Mouse (Mus musculus): ENCODE measurements at regions not wholly inside any gene's neighbourhood (a gene's known extent, or its start where the extent isn't known, plus 50 kb on each side); places are given as distances from the start of the nearest gene placed in this dataset.

- DNase-seq (ENCODE audit: low read depth, low spot score) = no peak
These were observed 375.5 kb downstream of the Nuf2 start for GRCm38 (mm10) chr1:169155484-169156459.

- DNase-seq (ENCODE audit: low read depth, low spot score) = no peak
These were observed 389.0 kb downstream of the Nuf2 start for GRCm38 (mm10) chr1:169142216-169142615.

GRCm38 (mm10) chr1:169140056-169140455, 391.2 kb downstream of the Nuf2 start:
- DNase-seq (ENCODE audit: low read depth, low spot score) = no peak

- DNase-seq (ENCODE audit: low read depth, low spot score) = no peak
These were observed 391.8 kb downstream of the Nuf2 start for GRCm38 (mm10) chr1:169139507-169139906.

GRCm38 (mm10) chr1:169139184-169139486, 392.1 kb downstream of the Nuf2 start:
- no peak for DNase-seq (ENCODE audit: low read depth, low spot score)

GRCm38 (mm10) chr1:169138404-169139183, 392.7 kb downstream of the Nuf2 start:
- no peak for DNase-seq (ENCODE audit: low read depth, low spot score)

GRCm38 (mm10) chr1:169135542-169135941, 395.7 kb downstream of the Nuf2 start:
- DNase-seq (ENCODE audit: low read depth, low spot score) = no peak

GRCm38 (mm10) chr1:169103669-169104068, 427.6 kb downstream of the Nuf2 start:
- no peak for DNase-seq (ENCODE audit: low read depth, low spot score)

- DNase-seq (ENCODE audit: low read depth, low spot score) = no peak
These were observed 428.2 kb downstream of the Nuf2 start for GRCm38 (mm10) chr1:169103113-169103512.

GRCm38 (mm10) chr1:169099221-169099620, 432.0 kb downstream of the Nuf2 start:
- DNase-seq (ENCODE audit: low read depth, low spot score) = no peak

GRCm38 (mm10) chr1:169096737-169097136, 434.5 kb downstream of the Nuf2 start:
- DNase-seq (ENCODE audit: low read depth, low spot score) = peak; percentile 80

- peak; percentile 40 for DNase-seq (ENCODE audit: low read depth, low spot score)
These were observed 437.5 kb downstream of the Nuf2 start for GRCm38 (mm10) chr1:169093602-169094354.

GRCm38 (mm10) chr1:169086032-169086431, 445.2 kb downstream of the Nuf2 start:
- no peak for DNase-seq (ENCODE audit: low read depth, low spot score)

- DNase-seq (ENCODE audit: low read depth, low spot score) = no peak
These were observed 450.6 kb downstream of the Nuf2 start for GRCm38 (mm10) chr1:169080686-169081085.

GRCm38 (mm10) chr1:169077228-169077627, 454.0 kb downstream of the Nuf2 start:
- no peak for DNase-seq (ENCODE audit: low read depth, low spot score)

- no peak for DNase-seq (ENCODE audit: low read depth, low spot score)
These were observed 455.3 kb downstream of the Nuf2 start for GRCm38 (mm10) chr1:169076006-169076405.

- no peak for DNase-seq (ENCODE audit: low read depth, low spot score)
These were observed 459.9 kb downstream of the Nuf2 start for GRCm38 (mm10) chr1:169071366-169071765.

- no peak for DNase-seq (ENCODE audit: low read depth, low spot score)
These were observed 461.6 kb downstream of the Nuf2 start for GRCm38 (mm10) chr1:169069647-169070046.

- no peak for DNase-seq (ENCODE audit: low read depth, low spot score)
These were observed 464.5 kb downstream of the Nuf2 start for GRCm38 (mm10) chr1:169066795-169067194.

GRCm38 (mm10) chr1:169060627-169061026, 470.6 kb downstream of the Nuf2 start:
- no peak for DNase-seq (ENCODE audit: low read depth, low spot score)

GRCm38 (mm10) chr1:169060145-169060544, 471.1 kb downstream of the Nuf2 start:
- DNase-seq (ENCODE audit: low read depth, low spot score) = no peak

GRCm38 (mm10) chr1:169051863-169052257, 479.4 kb downstream of the Nuf2 start:
- DNase-seq (ENCODE audit: low read depth, low spot score) = no peak
